Mouse (Mus musculus) CH12.LX (cell line): ENCODE data around the gene Nup155. TPM values are rescaled to one million over a fixed set of nuclear protein-coding genes. Genes with fewer than 3 reads are reported as not detected.

Experiments
- DNase-seq: peaks from one replicate; pipeline ENCODE4 v3.0.0-alpha.2; 2013; ENCODE audit errors: extremely low read depth
- H3K27ac ChIP-seq: 2 replicates; pipeline ENCODE4 v1.5.1; 2012; ENCODE audit warnings: low read depth, mild to moderate bottlenecking, control low read depth, moderate library complexity; ENCODE audit not compliant: insufficient read depth
- H3K27me3 ChIP-seq: replicated peaks from 2 replicates; pipeline ENCODE3; 2012; ENCODE audit warnings: inconsistent platforms
- H3K36me3 ChIP-seq, 2 experiments: replicated peaks in 1 of 2; 2 replicates each; pipeline versions ENCODE3 to v1.6.1; 2012; ENCODE audit warnings: inconsistent platforms in 1 of 2, low read length in 1 of 2, mild to moderate bottlenecking in 1 of 2, mixed read lengths in 1 of 2, moderate library complexity in 1 of 2; ENCODE audit not compliant: control insufficient read depth in 1 of 2, insufficient read depth in 1 of 2
- H3K4me1 ChIP-seq, 2 experiments: 2 replicates each; pipeline ENCODE4 v1.6.1; 2012; ENCODE audit warnings: inconsistent platforms in 1 of 2, moderate library complexity in 1 of 2; ENCODE audit not compliant: insufficient read depth in 2 of 2, control insufficient read depth in 1 of 2
- H3K4me2 ChIP-seq: 2 replicates; pipeline ENCODE4 v1.6.1; 2012; ENCODE audit warnings: low read depth, mild to moderate bottlenecking, control low read depth; ENCODE audit not compliant: poor library complexity, insufficient read depth, severe bottlenecking
- H3K4me3 ChIP-seq, 3 experiments: fragments of 150-350 bp in 1 of 3; sonication (generic) in 1 of 3; replicated peaks in 1 of 3; 2 replicates each; pipeline versions ENCODE3 to v1.5.1; 2011 to 2012; ENCODE audit warnings: low read depth in 2 of 3, low read length in 2 of 3, mild to moderate bottlenecking in 2 of 3, moderate library complexity in 2 of 3, control low read depth in 1 of 3, improper control_type of control experiment in 1 of 3, inconsistent platforms in 1 of 3, mixed read lengths in 1 of 3; ENCODE audit not compliant: poor library complexity in 1 of 3
- H3K79me2 ChIP-seq: replicated peaks from 2 replicates; pipeline ENCODE4 v1.6.1; 2012; ENCODE audit warnings: mild to moderate bottlenecking, moderate library complexity; ENCODE audit not compliant: control insufficient read depth, poor library complexity, insufficient read depth, severe bottlenecking; ENCODE audit errors: extremely low read depth
- H3K9ac ChIP-seq: 2 replicates; pipeline ENCODE4 v1.6.1; 2012; ENCODE audit warnings: low read depth, mild to moderate bottlenecking, control low read depth, moderate library complexity; ENCODE audit not compliant: insufficient read depth
- H3K9me3 ChIP-seq: replicated peaks from 2 replicates; pipeline ENCODE3; 2012; ENCODE audit warnings: low read length, inconsistent platforms, mixed read lengths
- BHLHE40 ChIP-seq: IDR thresholded peaks from 2 replicates; pipeline ENCODE4 v1.6.1; 2011; ENCODE audit warnings: mild to moderate bottlenecking, low read depth, low read length, improper control_type of control experiment
- CHD2 ChIP-seq: IDR thresholded peaks from 2 replicates; pipeline ENCODE4 v1.6.1; 2011; ENCODE audit warnings: low read length, improper control_type of control experiment
- E2F4 ChIP-seq: IDR thresholded peaks from 2 replicates; pipeline ENCODE4 v1.6.1; 2011; ENCODE audit warnings: low read depth, low read length, improper control_type of control experiment; ENCODE audit not compliant: insufficient replicate concordance
- ELF1 ChIP-seq: IDR thresholded peaks from 2 replicates; pipeline ENCODE4 v1.6.1; 2014; ENCODE audit warnings: low read depth, mild to moderate bottlenecking, inconsistent platforms, low read length, improper control_type of control experiment
- GABPA ChIP-seq: IDR thresholded peaks from 2 replicates; pipeline ENCODE4 v1.6.1; 2012; ENCODE audit warnings: low read depth, low read length, improper control_type of control experiment, inconsistent platforms; ENCODE audit not compliant: insufficient replicate concordance
- HCFC1 ChIP-seq: IDR thresholded peaks from 2 replicates; pipeline ENCODE4 v1.6.1; 2012; ENCODE audit warnings: low read depth, mild to moderate bottlenecking, inconsistent platforms, low read length, improper control_type of control experiment
- IRF4 ChIP-seq: IDR thresholded peaks from 2 replicates; pipeline ENCODE4 v1.6.1; 2014; ENCODE audit warnings: low read depth, mild to moderate bottlenecking, inconsistent platforms, low read length, improper control_type of control experiment
- JUN ChIP-seq: IDR thresholded peaks from 2 replicates; pipeline ENCODE4 v1.6.1; 2011; ENCODE audit warnings: low read depth, mild to moderate bottlenecking, low read length, improper control_type of control experiment, moderate library complexity; ENCODE audit not compliant: insufficient read depth
- JUND ChIP-seq: conservative IDR thresholded peaks from 2 replicates; pipeline ENCODE4 v1.6.1; 2011; ENCODE audit warnings: low read depth, low read length, improper control_type of control experiment
- KAT2A ChIP-seq: IDR thresholded peaks from 2 replicates; pipeline ENCODE4 v1.6.1; 2012; ENCODE audit warnings: low read length, improper control_type of control experiment, inconsistent platforms; ENCODE audit not compliant: insufficient replicate concordance
- MAX ChIP-seq: IDR thresholded peaks from 2 replicates; pipeline ENCODE4 v1.6.1; 2011; ENCODE audit warnings: low read length, improper control_type of control experiment
- MEF2A ChIP-seq: IDR thresholded peaks from 2 replicates; pipeline ENCODE4 v1.6.1; 2014; ENCODE audit warnings: low read depth, mild to moderate bottlenecking, inconsistent platforms, low read length, improper control_type of control experiment, borderline replicate concordance
- MXI1 ChIP-seq: IDR thresholded peaks from 2 replicates; pipeline ENCODE4 v1.6.1; 2011; ENCODE audit warnings: mild to moderate bottlenecking, low read depth, low read length, improper control_type of control experiment
- MYC ChIP-seq: IDR thresholded peaks from 2 replicates; pipeline ENCODE4 v1.6.1; 2011; ENCODE audit warnings: low read depth, mild to moderate bottlenecking, improper control_type of control experiment, low read length
- NELFE ChIP-seq: IDR thresholded peaks from 2 replicates; pipeline ENCODE4 v1.6.1; 2011; ENCODE audit warnings: low read depth, low read length, improper control_type of control experiment
- POLR2A ChIP-seq: IDR thresholded peaks from 2 replicates; pipeline ENCODE4 v1.6.1; 2011; ENCODE audit warnings: low read depth, mild to moderate bottlenecking, improper control_type of control experiment, low read length
- POLR2AphosphoS2 ChIP-seq: IDR thresholded peaks from 2 replicates; pipeline ENCODE4 v1.6.1; 2011; ENCODE audit warnings: low read depth, low read length, improper control_type of control experiment
- RAD21 ChIP-seq: IDR thresholded peaks from 2 replicates; pipeline ENCODE4 v1.6.1; 2011; ENCODE audit warnings: low read depth, mild to moderate bottlenecking, low read length, improper control_type of control experiment, moderate library complexity
- SIN3A ChIP-seq: IDR thresholded peaks from 2 replicates; pipeline ENCODE4 v1.6.1; 2012; ENCODE audit warnings: low read length, improper control_type of control experiment, inconsistent platforms
- TCF12 ChIP-seq: IDR thresholded peaks from 2 replicates; pipeline ENCODE4 v1.6.1; 2014; ENCODE audit warnings: low read depth, mild to moderate bottlenecking, inconsistent platforms, low read length, improper control_type of control experiment
- ZKSCAN1 ChIP-seq: IDR thresholded peaks from 2 replicates; pipeline ENCODE4 v1.6.1; 2012; ENCODE audit warnings: low read depth, inconsistent platforms, low read length, improper control_type of control experiment, borderline replicate concordance
- ZMIZ1 ChIP-seq: IDR thresholded peaks from 2 replicates; pipeline ENCODE4 v1.6.1; 2012; ENCODE audit warnings: low read depth, mild to moderate bottlenecking, inconsistent platforms, low read length, improper control_type of control experiment
- ZNF384 ChIP-seq: IDR thresholded peaks from 2 replicates; pipeline ENCODE4 v1.6.1; 2012; ENCODE audit warnings: low read depth, low read length, improper control_type of control experiment, inconsistent platforms
- dilution Hi-C: fragments of 300-500 bp; cut with MboI; formaldehyde crosslinking; loops from 2 replicates; pipeline ENCODE4 v1.14.3; 2020; ENCODE audit warnings: low sequenced_read_pairs; ENCODE audit not compliant: extremely low pct_unique_long_range_greater_than_20kb, extremely low pct_ligation_motif_present
- in situ Hi-C: fragments of 300-500 bp; cut with MboI; formaldehyde crosslinking; loops from 3 replicates; pipeline ENCODE4 v1.14.3; 2019; ENCODE audit warnings: low sequenced_read_pairs, low pct_ligation_motif_present, low pct_unique_long_range_greater_than_20kb, mixed read lengths
- polyA plus RNA-seq: library from polyadenylated mRNA; unstranded; fragments of >175 nt; gene quantifications from 2 replicates; pipeline ENCODE4 v1.2.1, GENCODE M21; 2012; ENCODE audit warnings: low read depth; ENCODE audit not compliant: insufficient read length
- total RNA-seq, 2 experiments: library from RNA; depleted of rRNA; stranded (reverse); fragments of 300-350 nt in 1 of 2; fragments of >200 nt in 1 of 2; gene quantifications; 2 replicates each; pipeline ENCODE4 v1.2.3; 2012 to 2014

Nup155 gene
- total RNA-seq (2012; rRNA removed) (42.3 and 48.2 TPM in 2 replicates), total RNA-seq (2014; rRNA removed) (45.0 and 48.8 TPM in 2 replicates), polyA plus RNA-seq (36.9 and 37.4 TPM in 2 replicates)

DNA sequence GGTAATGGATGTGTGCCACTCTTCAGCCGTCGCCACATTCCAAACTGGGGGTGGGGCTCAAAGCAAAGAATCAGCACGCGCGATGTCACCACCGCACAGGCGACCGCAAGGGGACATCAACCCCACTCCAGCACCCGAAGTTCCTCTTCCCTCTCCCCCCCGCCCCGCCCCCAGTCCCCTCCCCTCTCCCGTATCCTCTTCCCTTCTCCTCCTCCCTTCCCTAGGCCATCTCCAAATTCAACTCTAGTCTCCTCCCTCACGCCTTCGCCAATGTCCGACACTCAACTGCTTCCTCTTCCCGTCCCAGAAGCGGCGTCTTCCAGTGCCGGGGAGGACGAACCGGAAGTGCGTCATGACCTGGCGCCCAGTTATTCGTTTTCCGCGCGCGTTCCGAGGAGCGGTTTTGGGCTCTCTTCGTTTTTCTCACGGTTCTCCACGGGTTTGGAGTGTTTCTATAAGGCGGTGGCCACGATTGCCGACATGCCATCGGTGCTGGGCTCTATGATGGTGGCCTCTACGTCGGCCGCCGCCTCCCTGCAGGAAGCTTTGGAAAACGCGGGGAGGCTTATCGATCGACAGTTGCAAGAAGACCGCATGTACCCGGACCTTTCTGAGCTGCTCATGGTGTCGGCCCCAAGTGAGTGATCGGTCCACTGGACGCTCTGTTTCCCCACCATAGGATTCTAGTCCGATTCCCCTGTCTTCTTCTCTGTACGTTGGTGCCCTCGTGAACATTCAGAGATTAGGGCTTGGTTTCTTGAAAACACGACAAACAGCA is at the start of gene Nup155:
Gene Nup155 (plus strand): TSS at position 308 of the 778 bp plus-strand sequence.
- in situ Hi-C loops (loop anchor here (25.0 kb wide), 1 partner anchor 503 kb away; no protein-coding TSS in a partner anchor), dilution Hi-C loops (no loop called here)
- Histone ChIP-seq H3K36me3 (peaks cover 26 to 33% of the 10 kb centered on the region in 2 experiments), H3K27me3 (no peaks in the 10 kb centered on the region), H3K4me2 (peak within 1 kb of the TSS; percentile 99), H3K4me3 (peak within 1 kb of the TSS; percentile 79 to 99 (median 93)), H3K9me3 (no peaks in the 10 kb centered on the region), H3K9ac (peak within 1 kb of the TSS; percentile 89), H3K4me1 (peaks cover 7 to 22% of the 10 kb centered on the region in 2 experiments; a peak in 3 of 4 replicates), H3K27ac (peak within 1 kb of the TSS; percentile 37; the same call in 1 of the 2 replicates), H3K79me2 (peaks cover 42% of the 10 kb centered on the region)
- peak; percentile 95 for DNase-seq
- TF ChIP-seq MAX (peak; percentile 56; the same call in 1 of the 2 replicates), HCFC1 (peak; percentile 91), NELFE (peak; percentile 76), MYC (peak; percentile 73), E2F4 (peak; percentile 82; the same call in 1 of the 2 replicates), IRF4 (peak; percentile 12; the same call in 1 of the 2 replicates), JUN (no peak), POLR2AphosphoS2 (peak; percentile 94), ZNF384 (no peak), ELF1 (peak; percentile 91), SIN3A (peak; percentile 96), POLR2A (peak; percentile 79; the same call in 1 of the 2 replicates), MXI1 (peak; percentile 94), KAT2A (0 out of 2 replicates have a peak, but pooled peaks have one; percentile 79), CHD2 (no peak), RAD21 (no peak), BHLHE40 (peak; percentile 65), ZKSCAN1 (no peak), MEF2A (0 out of 2 replicates have a peak, but pooled peaks have one; percentile 12), ZMIZ1 (peak; percentile 91; the same call in 1 of the 2 replicates), JUND (no peak), TCF12 (peak; percentile 66), GABPA (no peak; the same call in 1 of the 2 replicates)
